Mouse (Mus musculus): ENCODE data around the gene 4931409K22Rik.
"Not testable (repeated sequence)": the region's sequence is repeated elsewhere in the genome, so short reads cannot be mapped to it uniquely, and the experiment has no call there.

Gene 4931409K22Rik

GRCm38 (mm10) chr5:24593230-24593629 is 36.6 kb upstream of the 4931409K22Rik start:
- no peak for DNase-seq (ENCODE audit: low spot score)

GRCm38 (mm10) chr5:24592471-24593160 is 36.0 kb upstream of the 4931409K22Rik start:
- DNase-seq (ENCODE audit: low spot score) = no peak

- no peak for DNase-seq (ENCODE audit: low spot score)
These were observed 35.3 kb upstream of the 4931409K22Rik start for GRCm38 (mm10) chr5:24591796-24592470.

GRCm38 (mm10) chr5:24591268-24591721 is 34.7 kb upstream of the 4931409K22Rik start:
- no peak for DNase-seq (ENCODE audit: low spot score)

GRCm38 (mm10) chr5:24589511-24590500 is 33.2 kb upstream of the 4931409K22Rik start:
- no peak for DNase-seq (ENCODE audit: low spot score)

- no peak for DNase-seq (ENCODE audit: low spot score)
These were observed 30.6 kb upstream of the 4931409K22Rik start for GRCm38 (mm10) chr5:24587200-24587577.

GRCm38 (mm10) chr5:24586547-24587199 is 30.1 kb upstream of the 4931409K22Rik start, which contains the start of gene Chpf2:
Gene Chpf2 (plus strand): TSS chr5:24586741.
- no peak for DNase-seq (ENCODE audit: low spot score)

GRCm38 (mm10) chr5:24586106-24586505 is 29.5 kb upstream of the 4931409K22Rik start:
- DNase-seq (ENCODE audit: low spot score) = no peak

GRCm38 (mm10) chr5:24578109-24578963 is 21.7 kb upstream of the 4931409K22Rik start:
- no peak for DNase-seq (ENCODE audit: low spot score)

- DNase-seq (ENCODE audit: low spot score) = peak; percentile 100
These were observed 20.7 kb upstream of the 4931409K22Rik start, which contains the start of gene Abcf2 for GRCm38 (mm10) chr5:24577183-24577929. Gene Abcf2 (minus strand): TSS chr5:24577467.

- no peak for DNase-seq (ENCODE audit: low spot score)
These were observed 20.2 kb upstream of the 4931409K22Rik start for GRCm38 (mm10) chr5:24576801-24577182.

- no peak for DNase-seq (ENCODE audit: low spot score)
These were observed 19.3 kb upstream of the 4931409K22Rik start for GRCm38 (mm10) chr5:24575948-24576347.

- not testable (repeated sequence) for DNase-seq (ENCODE audit: low spot score)
These were observed 1.3 kb downstream of the 4931409K22Rik start for GRCm38 (mm10) chr5:24555335-24555734.

GRCm38 (mm10) chr5:24553621-24554244 is 2.9 kb downstream of the 4931409K22Rik start:
- DNase-seq (ENCODE audit: low spot score) = no peak

- DNase-seq (ENCODE audit: low spot score) = no peak
These were observed 5.3 kb downstream of the 4931409K22Rik start for GRCm38 (mm10) chr5:24551317-24551688.

- DNase-seq (ENCODE audit: low spot score) = no peak
These were observed 5.9 kb downstream of the 4931409K22Rik start for GRCm38 (mm10) chr5:24550598-24551316.

GRCm38 (mm10) chr5:24542643-24543042 is 14.0 kb downstream of the 4931409K22Rik start:
- no peak for DNase-seq (ENCODE audit: low spot score)

GRCm38 (mm10) chr5:24541144-24541569 is 15.5 kb downstream of the 4931409K22Rik start:
- no peak for DNase-seq (ENCODE audit: low spot score)

All from left cerebral cortex, adult 11 months (tissue).